ENCODE assay signal across 7 mouse cellular contexts in the genomic region with DNA sequence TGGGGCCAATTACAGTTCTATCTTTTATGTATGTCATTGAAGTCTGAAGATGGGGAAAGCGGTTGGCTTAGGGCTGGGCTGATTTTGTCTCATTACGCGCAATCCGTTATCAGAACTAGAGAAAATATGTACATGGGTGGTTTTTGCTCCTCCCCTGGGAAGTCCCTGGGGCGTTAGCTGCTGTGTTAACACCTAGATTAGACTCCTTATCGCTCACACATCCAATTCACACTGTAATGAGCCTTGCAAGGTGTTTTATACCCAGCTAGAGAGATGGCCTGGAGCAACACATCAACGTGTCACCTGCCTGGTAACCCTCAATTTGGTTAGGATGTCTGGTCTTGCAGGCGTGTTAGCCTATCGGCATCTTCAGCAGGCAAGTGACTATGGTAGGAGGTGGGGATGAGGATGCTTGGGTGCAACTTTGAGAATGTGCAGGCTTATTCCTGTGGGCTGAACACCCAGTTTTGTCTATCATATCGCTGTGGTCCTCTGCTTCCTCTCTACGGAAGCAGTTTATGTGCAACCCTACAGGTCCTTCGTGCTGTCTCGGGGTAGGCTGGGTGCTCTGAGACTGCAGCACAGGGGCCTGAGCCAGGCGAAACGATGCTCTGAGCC. TPM values are rescaled to one million over a fixed set of nuclear protein-coding genes. Genes with fewer than 3 reads are reported as not detected.
DNase-seq lines count a peak whose midpoint lies in the region; ATAC-seq lines count a peak whose summit lies in the region.

No protein-coding gene starts in this region.

- H3K27me3 ChIP-seq in forebrain, embryonic 15.5 days: no peaks in the 10 kb centered on the region
- no peaks in the 10 kb centered on the region for H3K27me3 ChIP-seq in liver, embryonic 12.5 days (replicated peaks)
- H3K27me3 ChIP-seq in splenic B cell, adult 2 months (ENCODE audit: control insufficient read depth, insufficient read depth, low read length, poor library complexity, severe bottlenecking): no peaks in the 10 kb centered on the region

- H3K4me3 ChIP-seq in forebrain, embryonic 15.5 days: peak overlapping the region; percentile 96
- peak overlapping the region; percentile 87 for H3K4me3 ChIP-seq in liver, embryonic 12.5 days

- H3K4me1 ChIP-seq in forebrain, embryonic 15.5 days: peaks cover 66% of the 10 kb centered on the region
- H3K4me1 ChIP-seq in liver, embryonic 12.5 days: peaks cover 84% of the 10 kb centered on the region

- peak overlapping the region; percentile 99 for H3K9ac ChIP-seq in forebrain, embryonic 15.5 days (replicated peaks)
- peak overlapping the region; percentile 98 for H3K9ac ChIP-seq in liver, embryonic 12.5 days

- H3K36me3 ChIP-seq in forebrain, embryonic 15.5 days: peaks cover 28% of the 10 kb centered on the region
- H3K36me3 ChIP-seq in liver, embryonic 12.5 days: peaks cover 34% of the 10 kb centered on the region
- no peaks in the 10 kb centered on the region for H3K36me3 ChIP-seq in splenic B cell, adult 2 months (ENCODE audit: control insufficient read depth, insufficient read depth, low read length, poor library complexity, severe bottlenecking)

- DNase-seq in A20 (ENCODE audit: low read depth, low spot score): peak; percentile 74
- DNase-seq in splenic B cell, adult 2 months (ENCODE audit: low read depth, low spot score): peak; percentile 49
- no peak for DNase-seq in frontal cortex, postnatal 36 days (ENCODE audit: low spot score in 2 of 2)
- DNase-seq in cerebellum, adult 11 months: no peak

- H3K27ac ChIP-seq in forebrain, embryonic 15.5 days (replicated peaks): no peak overlapping the region; the same call in 1 of the 2 replicates
- peak overlapping the region; percentile 97 for H3K27ac ChIP-seq in liver, embryonic 12.5 days

- WGBS in forebrain, embryonic 15.5 days: 84% methylated on average over 15 of the region's 15 CpGs
- WGBS in liver, embryonic 12.5 days (ENCODE audit: insufficient replicate concordance): 26% methylated on average over 15 of the region's 15 CpGs

- peak overlapping the region; percentile 99 for H3K4me2 ChIP-seq in forebrain, embryonic 15.5 days (replicated peaks)
- H3K4me2 ChIP-seq in liver, embryonic 12.5 days: peak overlapping the region; percentile 92

- H3K9me3 ChIP-seq in forebrain, embryonic 15.5 days: no peaks in the 10 kb centered on the region
- no peaks in the 10 kb centered on the region for H3K9me3 ChIP-seq in liver, embryonic 12.5 days (replicated peaks)

- peak; percentile 68 for ATAC-seq in CD4-positive, CD25-positive, alpha-beta regulatory T cell, adult 4 months
- ATAC-seq in forebrain, embryonic 15.5 days (replicated peaks): no peak
- ATAC-seq in liver, embryonic 12.5 days: peak; percentile 62

RNA-seq across cellular contexts. Expression of gene Ehbp1l1, which starts 1.0 kb away (rescaled TPM):
- polyA plus RNA-seq in CD4-positive, CD25-positive, alpha-beta regulatory T cell, adult 4 months (2017; shearing (Covaris generic)): 10 to 100 TPM; 14.4 to 20.7 TPM
- 11.1 and 13.3 TPM in 2 replicates for polyA plus RNA-seq in forebrain, embryonic 15.5 days (2015; fragmentation: Nextera tagmentation; extraction: Ambion mirVana)
- polyA plus RNA-seq in liver, embryonic 12.5 days (2016; fragmentation: Nextera tagmentation; extraction: Ambion mirVana): 122 and 124 TPM in 2 replicates

RNA-seq across cellular contexts. Expression of gene Fam89b, which starts 2.4 kb away (rescaled TPM):
- 10 to 100 TPM; 43.5 to 55.3 TPM for polyA plus RNA-seq in CD4-positive, CD25-positive, alpha-beta regulatory T cell, adult 4 months (2017; shearing (Covaris generic))
- 190 and 200 TPM in 2 replicates for polyA plus RNA-seq in forebrain, embryonic 15.5 days (2015; fragmentation: Nextera tagmentation; extraction: Ambion mirVana)
- polyA plus RNA-seq in liver, embryonic 12.5 days (2016; fragmentation: Nextera tagmentation; extraction: Ambion mirVana): 45.1 and 45.3 TPM in 2 replicates

RNA-seq across cellular contexts. Expression of gene Ltbp3, which starts 13.6 kb away (rescaled TPM):
- polyA plus RNA-seq in CD4-positive, CD25-positive, alpha-beta regulatory T cell, adult 4 months (2017; shearing (Covaris generic)): not detected
- polyA plus RNA-seq in forebrain, embryonic 15.5 days (2015; fragmentation: Nextera tagmentation; extraction: Ambion mirVana): 10.6 and 14.3 TPM in 2 replicates
- polyA plus RNA-seq in liver, embryonic 12.5 days (2016; fragmentation: Nextera tagmentation; extraction: Ambion mirVana): 3.7 and 3.8 TPM in 2 replicates

RNA-seq across cellular contexts. Expression of gene Kcnk7, which starts 22.9 kb away (rescaled TPM):
- polyA plus RNA-seq in CD4-positive, CD25-positive, alpha-beta regulatory T cell, adult 4 months (2017; shearing (Covaris generic)): 1 to 10 TPM; 1.9 to 2.4 TPM
- polyA plus RNA-seq in forebrain, embryonic 15.5 days (2015; fragmentation: Nextera tagmentation; extraction: Ambion mirVana): 0.33 TPM in 1 of 2 replicates, not detected in the other
- 0.18 and 0.19 TPM in 2 replicates for polyA plus RNA-seq in liver, embryonic 12.5 days (2016; fragmentation: Nextera tagmentation; extraction: Ambion mirVana)

RNA-seq across cellular contexts. Expression of gene Pcnx3, which starts 38.4 kb away (rescaled TPM):
- 10 to 100 TPM; 21.6 to 23.9 TPM for polyA plus RNA-seq in CD4-positive, CD25-positive, alpha-beta regulatory T cell, adult 4 months (2017; shearing (Covaris generic))
- polyA plus RNA-seq in forebrain, embryonic 15.5 days (2015; fragmentation: Nextera tagmentation; extraction: Ambion mirVana): 27.6 and 29.1 TPM in 2 replicates
- 18.4 and 18.6 TPM in 2 replicates for polyA plus RNA-seq in liver, embryonic 12.5 days (2016; fragmentation: Nextera tagmentation; extraction: Ambion mirVana)

Comparison
In these comparisons a context has a peak if more than half of its experiments do, and no peak if none do; other contexts are left out.
1. DNase-seq: peak in A20 (single experiment) and splenic B cell, adult 2 months (single experiment); none in frontal cortex, postnatal 36 days (0 of 2) and cerebellum, adult 11 months (single experiment).